Mouse (Mus musculus) kidney, postnatal 0 days (tissue): ENCODE results near the gene Rpp14. TPM values are rescaled to one million over a fixed set of nuclear protein-coding genes. Genes with fewer than 3 reads are reported as not detected.

Experiments used
- ATAC-seq: fragments of 200-750 bp; cut with Nextera tagmentation; replicated peaks from 2 replicates; pipeline ENCODE4 v1.8.0; 2017; ENCODE audit warnings: low read depth, moderate number of reproducible peaks, moderate TSS enrichment, moderate library complexity; ENCODE audit not compliant: low FRiP score
- DNase-seq: peaks from one replicate; pipeline ENCODE4 v3.0.0-alpha.2; 2016; ENCODE audit warnings: low spot score
- H3K27ac ChIP-seq: fragments of 300-500 bp; sonication (generic); 2 replicates; pipeline ENCODE4 v1.5.1; 2014; ENCODE audit warnings: mild to moderate bottlenecking
- H3K27me3 ChIP-seq: fragments of 300-500 bp; sonication (generic); 2 replicates; pipeline ENCODE4 v1.6.1; 2014; ENCODE audit warnings: low read length, mixed read lengths; ENCODE audit not compliant: insufficient read depth
- H3K36me3 ChIP-seq: fragments of 300-500 bp; sonication (generic); 2 replicates; pipeline ENCODE4 v1.6.1; 2014; ENCODE audit warnings: low read length, mixed read lengths; ENCODE audit not compliant: insufficient read depth
- H3K4me1 ChIP-seq: fragments of 300-500 bp; sonication (generic); replicated peaks from 2 replicates; pipeline ENCODE4 v1.6.1; 2014; ENCODE audit warnings: antibody characterized with exemption, low read length, mixed read lengths; ENCODE audit not compliant: insufficient read depth
- H3K4me2 ChIP-seq: fragments of 300-500 bp; sonication (generic); 2 replicates; pipeline ENCODE4 v1.6.1; 2014; ENCODE audit warnings: mild to moderate bottlenecking, low read length, moderate library complexity, mixed read lengths
- H3K4me3 ChIP-seq: fragments of 300-500 bp; sonication (generic); replicated peaks from 2 replicates; pipeline ENCODE4 v1.5.1; 2014; ENCODE audit warnings: low read depth, low read length
- H3K9ac ChIP-seq: fragments of 300-500 bp; sonication (generic); 2 replicates; pipeline ENCODE4 v1.6.1; 2014; ENCODE audit warnings: low read depth, low read length
- H3K9me3 ChIP-seq: fragments of 300-500 bp; sonication (generic); replicated peaks from 2 replicates; pipeline ENCODE4 v1.6.1; 2016; ENCODE audit warnings: low read length, inconsistent platforms, mixed read lengths
- CTCF ChIP-seq: IDR thresholded peaks from 2 replicates; pipeline ENCODE4 v1.5.1; 2016; ENCODE audit warnings: antibody characterized with exemption, low read depth, mild to moderate bottlenecking, moderate library complexity
- WGBS: fragments of 180-500 bp; shearing (Covaris S2); extraction: QIAGEN DNeasy Blood & Tissue Kit; methylation state at CpG from one replicate; pipeline ENCODE4 v1.1.7; 2014; 5-methylcytosine and 5-hydroxymethylcytosine counted together
- polyA plus RNA-seq: library from polyadenylated mRNA; unstranded; fragments of >200 nt; fragmentation: Nextera tagmentation; extraction: Ambion mirVana; gene quantifications from 2 replicates; pipeline ENCODE4 v1.2.1, GENCODE M21; 2015

Rpp14 gene
- polyA plus RNA-seq, 1 experiment from 2014 or later, result 58.9 TPM

- DNase-seq (no peak), ATAC-seq (no peak)
- Histone ChIP-seq H3K4me2 (no peak overlapping the region), H3K9ac (no peak overlapping the region), H3K27me3 (no peaks in the 10 kb centered on the region), H3K9me3 (no peaks in the 10 kb centered on the region), H3K4me1 (no peaks in the 10 kb centered on the region), H3K27ac (no peak overlapping the region), H3K4me3 (no peak overlapping the region), H3K36me3 (0 out of 2 replicates have a peak, but pooled peaks cover 3% of the 10 kb centered on the region)
- WGBS, result 84% methylated on average over 5 of the region's 5 CpGs
- TF ChIP-seq CTCF, result no peak
Measured at GRCm38 (mm10) chr14:8038150-8038549, 42.0 kb upstream of the Rpp14 start.

GRCm38 (mm10) chr14:8038791-8039448, 41.2 kb upstream of the Rpp14 start:
- no peaks in the 10 kb centered on the region for H3K27me3 ChIP-seq
- H3K4me2 ChIP-seq, result no peak overlapping the region
- TF ChIP-seq CTCF, result no peak
- no peak for ATAC-seq
- no peaks in the 10 kb centered on the region for H3K9me3 ChIP-seq
- WGBS, result 85% methylated on average over 7 of the region's 7 CpGs
- H3K4me1 ChIP-seq, result no peaks in the 10 kb centered on the region
- no peak overlapping the region for H3K4me3 ChIP-seq
- no peak overlapping the region for H3K9ac ChIP-seq
- 0 out of 2 replicates have a peak, but pooled peaks cover 4% of the 10 kb centered on the region for H3K36me3 ChIP-seq
- H3K27ac ChIP-seq, result no peak overlapping the region
- no peak for DNase-seq

GRCm38 (mm10) chr14:8040179-8040578, 40.0 kb upstream of the Rpp14 start:
- Histone ChIP-seq H3K36me3 (0 out of 2 replicates have a peak, but pooled peaks cover 4% of the 10 kb centered on the region), H3K27ac (no peak overlapping the region), H3K9ac (no peak overlapping the region), H3K4me1 (no peaks in the 10 kb centered on the region), H3K4me3 (no peak overlapping the region), H3K4me2 (no peak overlapping the region), H3K27me3 (no peaks in the 10 kb centered on the region), H3K9me3 (no peaks in the 10 kb centered on the region)
- ATAC-seq (no peak), DNase-seq (no peak)
- no peak for TF ChIP-seq CTCF
- 67% methylated on average over 3 of the region's 3 CpGs for WGBS

GRCm38 (mm10) chr14:8040911-8041678, 39.1 kb upstream of the Rpp14 start:
- no peak overlapping the region for H3K9ac ChIP-seq
- H3K4me3 ChIP-seq, result no peak overlapping the region
- no peak for DNase-seq
- no peaks in the 10 kb centered on the region for H3K4me1 ChIP-seq
- no peak for TF ChIP-seq CTCF
- WGBS, result 84% methylated on average over 12 of the region's 12 CpGs
- H3K27me3 ChIP-seq, result no peaks in the 10 kb centered on the region
- no peaks in the 10 kb centered on the region for H3K9me3 ChIP-seq
- no peak overlapping the region for H3K4me2 ChIP-seq
- H3K27ac ChIP-seq, result no peak overlapping the region
- 0 out of 2 replicates have a peak, but pooled peaks cover 4% of the 10 kb centered on the region for H3K36me3 ChIP-seq
- ATAC-seq, result no peak

GRCm38 (mm10) chr14:8042120-8042519, 38.0 kb upstream of the Rpp14 start:
- 83% methylated on average over 2 of the region's 2 CpGs for WGBS
- ATAC-seq (no peak), DNase-seq (no peak)
- Histone ChIP-seq H3K9me3 (no peaks in the 10 kb centered on the region), H3K4me2 (no peak overlapping the region), H3K36me3 (0 out of 2 replicates have a peak, but pooled peaks cover 4% of the 10 kb centered on the region), H3K27me3 (no peaks in the 10 kb centered on the region), H3K4me1 (no peaks in the 10 kb centered on the region), H3K4me3 (no peak overlapping the region), H3K9ac (no peak overlapping the region), H3K27ac (no peak overlapping the region)
- no peak for TF ChIP-seq CTCF

- Histone ChIP-seq H3K9ac (no peak overlapping the region), H3K27ac (no peak overlapping the region), H3K36me3 (0 out of 2 replicates have a peak, but pooled peaks cover 4% of the 10 kb centered on the region), H3K27me3 (no peaks in the 10 kb centered on the region), H3K4me2 (no peak overlapping the region), H3K9me3 (no peaks in the 10 kb centered on the region), H3K4me3 (no peak overlapping the region), H3K4me1 (no peaks in the 10 kb centered on the region)
- DNase-seq (no peak), ATAC-seq (no peak)
- no peak for TF ChIP-seq CTCF
- WGBS, result 94% methylated on average over 9 of the region's 9 CpGs
Measured at GRCm38 (mm10) chr14:8042577-8042976, 37.6 kb upstream of the Rpp14 start.
